Mouse (Mus musculus): ENCODE measurements around the gene Adamts1. TPM values are rescaled to one million over a fixed set of nuclear protein-coding genes. Genes with fewer than 3 reads are reported as not detected.

Adamts1 gene
- polyA plus RNA-seq, 1 experiment = 0.47 TPM

DNA sequence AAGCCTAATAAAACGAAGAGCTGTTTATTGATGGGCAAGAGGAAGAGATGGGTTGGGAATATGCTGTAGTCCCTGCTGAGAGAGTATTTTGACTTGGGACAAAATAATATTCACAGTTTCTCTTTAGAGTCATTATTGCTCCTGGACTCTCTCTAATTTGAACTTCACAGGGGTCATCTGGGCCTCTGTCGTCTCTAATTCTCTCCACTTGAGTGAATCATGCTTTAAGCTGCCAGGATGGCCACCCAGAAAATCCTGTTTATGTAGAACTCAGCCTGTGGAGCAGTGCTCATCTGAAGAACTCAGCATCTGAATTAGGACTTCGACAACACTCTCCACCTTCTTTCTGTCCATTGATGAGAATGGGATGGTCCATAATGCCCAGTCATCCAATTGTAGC is 30.6 kb downstream of the Adamts1 start:
- no peak for TF ChIP-seq POLR2A (IDR thresholded peaks at IDR 0.05; ENCODE audit: borderline replicate concordance, low read depth, low read length)
- no peak for TF ChIP-seq CTCF (IDR thresholded peaks at IDR 0.05; ENCODE audit: low read depth, low read length)
- H3K4me3 ChIP-seq (ENCODE audit: insufficient read depth, low read length) = no peak overlapping the region

DNA sequence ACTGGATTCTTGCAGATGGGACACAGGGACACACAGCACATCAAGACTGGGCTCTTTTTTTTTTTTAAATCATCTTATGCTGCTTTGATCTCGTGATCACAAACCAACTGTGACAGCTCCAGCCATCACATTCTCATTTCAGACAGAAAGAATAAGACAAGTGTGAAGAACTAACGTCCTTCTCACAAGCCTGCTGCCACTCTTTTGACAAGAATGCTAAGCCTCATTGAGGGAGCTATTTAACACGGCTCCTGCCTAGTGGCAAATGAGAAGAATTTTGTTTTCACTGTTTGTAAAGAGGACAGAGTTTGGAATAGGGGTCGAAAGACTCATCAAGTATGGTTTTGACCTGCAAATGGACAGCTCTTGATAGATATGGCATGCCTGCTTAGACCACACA is 35.6 kb downstream of the Adamts1 start:
- Histone ChIP-seq H3K4me1 (ENCODE audit: control insufficient read depth, insufficient read depth, low read length) (no peaks in the 10 kb centered on the region), H3K27ac (ENCODE audit: insufficient read depth, low read depth, low read length) (no peak overlapping the region), H3K4me3 (ENCODE audit: insufficient read depth, low read length) (no peak overlapping the region)
- TF ChIP-seq CTCF (IDR thresholded peaks at IDR 0.05; ENCODE audit: low read depth, low read length) = no peak

More for the DNA sequence above, 30.6 kb downstream of the Adamts1 start:
- H3K27ac ChIP-seq (ENCODE audit: insufficient read depth, low read depth, low read length) = no peak overlapping the region
- H3K4me1 ChIP-seq (ENCODE audit: control insufficient read depth, insufficient read depth, low read length) = no peaks in the 10 kb centered on the region

DNA sequence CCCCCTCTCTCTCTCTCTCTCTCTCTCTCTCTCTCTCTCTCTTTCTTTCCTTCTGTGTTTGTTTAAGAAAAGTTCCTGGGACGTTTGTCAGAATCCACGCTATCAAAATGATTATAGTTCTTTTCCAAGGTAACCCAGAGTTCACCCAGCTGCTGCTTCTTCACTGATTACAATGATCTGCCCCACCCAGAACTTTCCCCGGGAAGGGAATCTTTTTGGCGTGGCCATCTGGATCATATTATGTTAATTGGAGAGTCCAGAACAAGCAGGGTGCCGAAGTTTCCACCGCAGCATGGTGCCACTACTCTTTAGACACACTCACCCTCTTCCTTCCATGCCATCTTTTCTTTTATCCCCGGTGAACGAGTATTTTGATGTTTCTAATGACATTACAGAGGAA is 37.2 kb downstream of the Adamts1 start:
- Histone ChIP-seq H3K4me3 (ENCODE audit: insufficient read depth, low read length) (no peak overlapping the region), H3K4me1 (ENCODE audit: control insufficient read depth, insufficient read depth, low read length) (no peaks in the 10 kb centered on the region), H3K27ac (ENCODE audit: insufficient read depth, low read depth, low read length) (no peak overlapping the region)
- TF ChIP-seq POLR2A (IDR thresholded peaks at IDR 0.05; ENCODE audit: borderline replicate concordance, low read depth, low read length) (no peak), CTCF (IDR thresholded peaks at IDR 0.05; ENCODE audit: low read depth, low read length) (no peak)

DNA sequence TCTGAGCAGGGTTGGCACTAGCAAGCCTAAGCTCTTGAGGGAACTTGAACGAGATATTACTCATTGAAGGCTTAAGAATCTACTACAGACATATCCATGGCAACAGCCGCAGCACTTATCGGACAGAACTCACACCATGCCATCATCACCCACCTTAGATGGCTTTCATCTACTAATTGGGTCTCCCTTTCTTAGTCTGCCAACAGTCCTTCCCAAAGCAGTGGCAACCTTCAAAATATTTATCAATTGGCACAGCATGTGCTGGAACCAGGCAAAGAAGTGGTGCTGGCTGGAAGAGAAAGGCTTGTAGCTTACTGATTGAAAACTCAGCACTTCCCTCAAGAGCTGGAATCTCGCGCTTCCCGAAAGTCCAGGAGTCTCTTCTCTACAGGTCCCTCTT is 37.7 kb downstream of the Adamts1 start:
- H3K27ac ChIP-seq (ENCODE audit: insufficient read depth, low read depth, low read length) = no peak overlapping the region
- H3K4me1 ChIP-seq (ENCODE audit: control insufficient read depth, insufficient read depth, low read length) = no peaks in the 10 kb centered on the region
- no peak overlapping the region for H3K4me3 ChIP-seq (ENCODE audit: insufficient read depth, low read length)
- TF ChIP-seq CTCF (IDR thresholded peaks at IDR 0.05; ENCODE audit: low read depth, low read length) (no peak), POLR2A (IDR thresholded peaks at IDR 0.05; ENCODE audit: borderline replicate concordance, low read depth, low read length) (no peak)

DNA sequence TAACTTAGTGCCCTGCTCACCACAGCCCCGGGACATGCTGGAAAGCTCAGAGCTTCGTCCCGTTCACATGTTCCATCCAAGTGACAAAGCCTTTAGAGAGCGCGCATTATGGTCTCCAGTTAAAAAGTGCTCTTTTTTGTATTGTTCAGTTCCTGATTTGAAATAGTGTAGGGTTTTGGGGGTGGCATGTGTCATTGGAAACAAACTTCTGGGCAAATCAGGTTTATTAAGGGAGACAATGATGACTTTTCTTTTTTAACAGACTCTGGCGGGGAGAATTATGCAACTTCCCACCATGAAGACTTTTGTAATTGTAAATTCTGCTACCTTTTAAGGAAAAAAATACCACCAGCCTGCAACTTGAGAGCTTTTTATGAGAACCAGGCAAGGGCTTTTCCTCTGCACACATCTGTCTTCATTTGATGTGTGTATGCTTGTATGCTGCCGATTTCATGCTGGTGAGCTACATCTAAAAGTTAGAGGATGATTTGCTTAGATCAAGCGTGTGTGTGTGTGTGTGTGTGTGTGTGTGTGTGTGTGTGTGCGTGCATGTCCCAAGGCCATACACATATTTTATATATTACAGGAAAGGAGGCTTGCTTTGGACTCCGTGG is 40.8 kb downstream of the Adamts1 start:
- TF ChIP-seq POLR2A (IDR thresholded peaks at IDR 0.05; ENCODE audit: borderline replicate concordance, low read depth, low read length) (no peak), CTCF (IDR thresholded peaks at IDR 0.05; ENCODE audit: low read depth, low read length) (no peak)
- Histone ChIP-seq H3K27ac (ENCODE audit: insufficient read depth, low read depth, low read length) (no peak overlapping the region), H3K4me3 (ENCODE audit: insufficient read depth, low read length) (no peak overlapping the region), H3K4me1 (ENCODE audit: control insufficient read depth, insufficient read depth, low read length) (no peaks in the 10 kb centered on the region)

DNA sequence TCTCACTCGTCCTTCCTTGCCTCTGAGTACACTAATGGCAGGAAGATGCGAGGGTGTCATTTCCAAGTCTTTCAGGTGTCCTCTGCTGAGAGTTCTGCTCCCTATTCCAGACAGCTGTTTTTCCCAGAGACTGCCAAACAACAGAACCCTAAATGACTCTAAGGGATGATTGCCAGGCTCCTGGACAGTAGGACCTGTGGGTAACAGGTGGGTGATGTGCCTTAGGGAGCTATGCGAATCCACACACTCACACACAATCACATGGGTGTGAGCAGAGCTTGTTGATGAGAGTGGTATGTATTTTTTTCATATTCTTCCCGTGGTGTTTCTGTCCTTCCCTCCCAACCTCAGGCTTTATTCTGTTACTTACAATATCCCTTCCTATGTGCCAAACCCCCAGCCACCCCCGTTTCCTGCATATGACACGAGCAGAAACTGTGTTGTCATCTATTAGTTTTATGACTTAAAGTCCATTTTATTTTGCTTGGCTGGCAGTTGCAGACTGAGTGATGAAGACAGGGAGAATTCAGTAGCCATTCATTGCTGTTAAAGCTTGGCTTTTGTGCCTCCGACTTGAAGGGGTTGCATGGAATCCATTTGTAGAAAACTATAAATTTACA is 41.8 kb downstream of the Adamts1 start:
- no peak for TF ChIP-seq POLR2A (IDR thresholded peaks at IDR 0.05; ENCODE audit: borderline replicate concordance, low read depth, low read length)
- no peak for TF ChIP-seq CTCF (IDR thresholded peaks at IDR 0.05; ENCODE audit: low read depth, low read length)
- H3K4me1 ChIP-seq (ENCODE audit: control insufficient read depth, insufficient read depth, low read length) = no peaks in the 10 kb centered on the region

DNA sequence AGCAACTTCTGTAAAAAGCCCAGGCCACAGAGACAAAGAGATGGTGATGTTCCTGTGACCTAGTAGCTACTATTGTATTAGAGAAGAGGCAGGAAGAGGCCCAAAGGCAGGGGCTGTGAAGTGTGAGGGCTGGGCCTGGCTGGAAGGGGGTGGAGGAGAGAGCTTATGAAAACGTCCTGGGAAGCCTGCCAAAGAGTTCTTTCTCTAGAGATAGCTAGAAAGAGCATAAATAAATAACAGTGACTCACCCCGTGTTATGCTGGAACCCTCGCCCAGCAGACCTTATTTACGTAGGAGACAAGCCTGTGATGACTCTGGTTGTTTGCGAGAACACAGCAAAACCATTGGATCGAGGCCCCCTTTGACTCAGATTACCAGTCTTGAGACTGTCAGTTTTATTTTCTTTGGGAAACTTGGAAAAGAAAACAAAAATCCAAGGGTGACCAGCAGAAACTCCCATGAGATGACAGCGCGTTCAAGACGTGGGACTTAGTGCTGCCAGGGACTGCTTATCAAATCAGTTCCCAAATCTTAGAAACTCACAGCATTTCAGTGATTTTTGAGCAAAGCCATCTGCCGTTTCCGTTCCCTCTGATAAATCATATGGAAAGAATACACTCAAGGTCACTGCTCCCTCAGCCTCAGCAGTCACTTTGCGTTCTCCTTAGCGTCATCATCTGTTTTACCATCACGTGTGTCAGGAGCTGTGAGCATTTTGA is 46.7 kb downstream of the Adamts1 start:
- TF ChIP-seq CTCF (IDR thresholded peaks at IDR 0.05; ENCODE audit: low read depth, low read length) = no peak
- TF ChIP-seq POLR2A (IDR thresholded peaks at IDR 0.05; ENCODE audit: borderline replicate concordance, low read depth, low read length) = no peak
- Histone ChIP-seq H3K4me1 (ENCODE audit: control insufficient read depth, insufficient read depth, low read length) (no peaks in the 10 kb centered on the region), H3K27ac (ENCODE audit: insufficient read depth, low read depth, low read length) (no peak overlapping the region), H3K4me3 (ENCODE audit: insufficient read depth, low read length) (no peak overlapping the region)

More for the DNA sequence above, 41.8 kb downstream of the Adamts1 start:
- no peak overlapping the region for H3K4me3 ChIP-seq (ENCODE audit: insufficient read depth, low read length)
- no peak overlapping the region for H3K27ac ChIP-seq (ENCODE audit: insufficient read depth, low read depth, low read length)

DNA sequence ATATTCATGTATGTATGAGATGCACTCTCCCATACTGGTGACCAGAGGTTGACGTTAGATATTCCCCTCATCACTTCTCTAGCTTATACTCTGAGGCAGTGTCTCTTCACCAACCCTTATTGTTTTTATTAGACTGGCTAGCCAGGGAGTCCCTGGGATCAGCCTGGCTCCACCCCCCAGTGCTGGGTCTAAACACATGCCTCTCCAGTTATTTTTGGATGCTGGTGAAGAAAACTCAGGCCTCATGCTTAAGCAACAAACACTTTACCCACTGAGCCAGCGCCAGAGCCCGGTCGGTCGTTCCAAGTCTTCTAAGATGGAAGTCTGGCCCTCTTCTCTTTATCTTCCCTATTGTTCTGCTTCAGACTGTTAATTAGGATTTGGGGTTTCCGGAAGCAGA is 53.6 kb downstream of the Adamts1 start:
- no peak overlapping the region for H3K4me3 ChIP-seq (ENCODE audit: insufficient read depth, low read length)
- no peak overlapping the region for H3K27ac ChIP-seq (ENCODE audit: insufficient read depth, low read depth, low read length)
- TF ChIP-seq CTCF (IDR thresholded peaks at IDR 0.05; ENCODE audit: low read depth, low read length) (no peak), POLR2A (IDR thresholded peaks at IDR 0.05; ENCODE audit: borderline replicate concordance, low read depth, low read length) (no peak)

DNA sequence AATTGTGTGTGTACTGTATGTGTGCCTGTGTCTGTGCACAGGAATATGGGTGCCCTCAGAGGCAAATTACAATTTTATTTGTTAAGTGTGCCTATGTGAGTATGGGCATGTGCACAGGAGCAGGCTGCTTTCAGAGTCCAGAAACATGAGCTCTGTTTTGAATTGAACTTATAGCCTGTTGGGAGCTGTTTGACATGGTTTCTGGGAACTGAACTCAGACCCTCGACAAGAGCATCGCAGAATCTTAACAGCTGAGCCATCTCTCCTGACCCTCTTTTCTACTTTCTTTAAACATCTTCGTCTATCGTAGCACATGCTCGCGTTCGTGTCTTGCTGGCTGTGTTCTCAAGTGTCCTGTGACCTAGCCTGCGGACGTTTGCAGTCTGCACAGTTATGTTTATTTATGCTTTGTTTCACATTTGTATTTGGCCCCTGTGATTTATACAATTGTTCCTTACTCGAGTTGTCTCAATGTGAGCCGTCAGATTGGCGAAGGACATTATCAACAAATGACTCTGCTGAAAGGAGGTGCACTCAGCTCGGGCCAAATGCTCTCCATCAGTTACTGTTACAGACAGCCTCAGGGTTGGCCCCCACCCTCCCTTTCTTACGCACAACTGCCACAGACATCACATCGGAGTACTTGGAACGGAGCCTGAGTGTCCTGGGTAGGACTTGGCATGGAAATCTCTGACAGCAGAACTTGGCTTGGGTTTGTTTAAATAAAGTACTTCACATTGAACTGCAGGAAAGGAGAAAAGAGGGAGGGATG is 55.1 kb downstream of the Adamts1 start:
- Histone ChIP-seq H3K27ac (ENCODE audit: insufficient read depth, low read depth, low read length) (no peak overlapping the region), H3K4me3 (ENCODE audit: insufficient read depth, low read length) (no peak overlapping the region), H3K4me1 (ENCODE audit: control insufficient read depth, insufficient read depth, low read length) (no peaks in the 10 kb centered on the region)
- no peak for TF ChIP-seq CTCF (IDR thresholded peaks at IDR 0.05; ENCODE audit: low read depth, low read length)

More for the DNA sequence above, 53.6 kb downstream of the Adamts1 start:
- H3K4me1 ChIP-seq (ENCODE audit: control insufficient read depth, insufficient read depth, low read length) = no peaks in the 10 kb centered on the region

DNA sequence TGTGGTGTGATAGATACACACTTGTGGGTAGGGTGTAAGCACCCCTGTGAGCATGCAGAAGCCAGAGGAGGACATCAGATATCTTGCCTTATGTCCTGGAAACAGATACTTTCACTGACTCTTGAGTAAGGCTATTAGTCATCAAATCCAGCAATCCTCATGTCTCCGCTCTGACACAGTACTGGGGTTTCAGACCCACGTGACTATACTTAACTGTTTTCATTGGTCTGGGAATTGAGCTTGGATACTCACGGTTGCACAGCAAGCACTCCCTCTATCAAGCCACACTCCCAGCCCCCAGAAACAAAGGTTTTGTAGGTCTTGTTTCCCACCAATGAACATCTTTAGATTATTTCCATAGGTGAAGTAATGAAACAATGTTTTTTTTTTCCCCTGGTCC is 56.5 kb downstream of the Adamts1 start:
- Histone ChIP-seq H3K27ac (ENCODE audit: insufficient read depth, low read depth, low read length) (no peak overlapping the region), H3K4me1 (ENCODE audit: control insufficient read depth, insufficient read depth, low read length) (no peaks in the 10 kb centered on the region), H3K4me3 (ENCODE audit: insufficient read depth, low read length) (no peak overlapping the region)
- TF ChIP-seq CTCF (IDR thresholded peaks at IDR 0.05; ENCODE audit: low read depth, low read length) (no peak), POLR2A (IDR thresholded peaks at IDR 0.05; ENCODE audit: borderline replicate concordance, low read depth, low read length) (no peak)

Other genes with a start within 250 kb of the Adamts1 start
- 0.21 TPM in 1 of 2 replicates, not detected in the other for gene Cyyr1, start 249.7 kb downstream of the Adamts1 start, polyA plus RNA-seq (2012; ENCODE audit: insufficient read depth, insufficient read length, missing spikeins)
- 0.07 and 0.08 TPM in 2 replicates for gene Adamts5, start 98.7 kb upstream of the Adamts1 start, polyA plus RNA-seq (2012; ENCODE audit: insufficient read depth, insufficient read length, missing spikeins)

Data from bone marrow macrophage, adult 2 months (primary cell).